Mouse (Mus musculus) liver, embryonic 16.5 days (tissue): ENCODE measurements around the gene Pttg1ip. TPM values are rescaled to one million over a fixed set of nuclear protein-coding genes. Genes with fewer than 3 reads are reported as not detected.
A peak's percentile ranks its signal among the peaks of the same experiment; 100 is the strongest.

Experiments used
- ATAC-seq: fragments of 200-750 bp; cut with Nextera tagmentation; 2 replicates; pipeline ENCODE4 v1.8.0; 2017; ENCODE audit warnings: low read depth, mild to moderate bottlenecking, moderate number of reproducible peaks, moderate library complexity
- H3K27ac ChIP-seq: fragments of 300-500 bp; sonication (generic); 2 replicates; pipeline ENCODE4 v1.5.1; 2014; ENCODE audit warnings: mild to moderate bottlenecking, low read length
- H3K27me3 ChIP-seq: fragments of 300-500 bp; sonication (generic); 2 replicates; pipeline ENCODE4 v1.6.1; 2014; ENCODE audit warnings: low read depth, low read length, mixed read lengths; ENCODE audit not compliant: control insufficient read depth, insufficient read depth
- H3K36me3 ChIP-seq: fragments of 300-500 bp; sonication (generic); 2 replicates; pipeline ENCODE4 v1.6.1; 2014; ENCODE audit warnings: mild to moderate bottlenecking; ENCODE audit not compliant: control insufficient read depth, insufficient read depth
- H3K4me1 ChIP-seq: fragments of 300-500 bp; sonication (generic); 2 replicates; pipeline ENCODE4 v1.6.1; 2014; ENCODE audit warnings: low read depth, low read length, mixed read lengths; ENCODE audit not compliant: control insufficient read depth
- H3K4me2 ChIP-seq: fragments of 300-500 bp; sonication (generic); 2 replicates; pipeline ENCODE4 v1.6.1; 2014; ENCODE audit warnings: low read depth, low read length, mixed read lengths
- H3K4me3 ChIP-seq: fragments of 300-500 bp; sonication (generic); 2 replicates; pipeline ENCODE4 v1.5.1; 2014; ENCODE audit warnings: low read depth, mild to moderate bottlenecking, low read length
- H3K9ac ChIP-seq: fragments of 300-500 bp; sonication (generic); 2 replicates; pipeline ENCODE4 v1.6.1; 2014; ENCODE audit warnings: low read depth, low read length
- H3K9me3 ChIP-seq: fragments of 300-500 bp; sonication (generic); replicated peaks from 2 replicates; pipeline ENCODE4 v1.6.1; 2016; ENCODE audit warnings: low read length; ENCODE audit not compliant: control insufficient read depth
- WGBS: fragments of 180-500 bp; shearing (Covaris S2); extraction: QIAGEN DNeasy Blood & Tissue Kit; methylation state at CpG from one replicate; pipeline ENCODE4 v1.1.7; 2014; ENCODE audit not compliant: insufficient replicate concordance; 5-methylcytosine and 5-hydroxymethylcytosine counted together
- polyA plus RNA-seq: library from polyadenylated mRNA; unstranded; fragments of >200 nt; fragmentation: Nextera tagmentation; extraction: Ambion mirVana; gene quantifications from 2 replicates; pipeline ENCODE4 v1.2.1, GENCODE M21; 2015

Pttg1ip gene
- polyA plus RNA-seq, 1 experiment from 2014 or later = 94.5 TPM

DNA sequence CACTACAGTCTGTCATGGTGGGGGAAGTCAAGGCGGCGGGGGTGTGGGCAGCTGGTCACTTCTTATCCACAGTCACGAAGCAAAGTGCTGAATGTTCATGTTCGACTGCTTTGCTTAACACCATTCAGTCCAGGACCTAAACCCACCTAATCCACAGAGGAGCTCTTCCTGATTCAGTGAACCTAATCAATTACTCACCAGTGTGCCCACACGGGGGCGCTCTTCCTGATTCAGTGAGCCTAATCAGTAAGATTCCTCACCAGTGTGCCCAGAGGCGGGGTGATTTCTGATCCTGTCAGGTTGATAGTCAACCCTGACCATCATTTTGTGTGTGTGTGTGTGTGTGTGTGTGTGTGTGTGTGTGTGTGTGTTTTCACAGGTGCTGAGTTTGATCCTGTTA lies 38.3 kb upstream of the Pttg1ip start:
- Histone ChIP-seq H3K27me3 (no peaks in the 10 kb centered on the region), H3K4me1 (no peaks in the 10 kb centered on the region; the same call in 1 of the 2 replicates)
- WGBS = 30% methylated on average over 7 of the region's 7 CpGs

GRCm38 (mm10) chr10:77544916-77545315 lies 36.6 kb upstream of the Pttg1ip start:
- no peaks in the 10 kb centered on the region; the same call in 1 of the 2 replicates for H3K4me1 ChIP-seq
- H3K27me3 ChIP-seq = no peaks in the 10 kb centered on the region
- no peak overlapping the region for H3K27ac ChIP-seq
- no peaks in the 10 kb centered on the region for H3K9me3 ChIP-seq
- no peak for ATAC-seq
- H3K9ac ChIP-seq = no peak overlapping the region
- H3K4me2 ChIP-seq = no peak overlapping the region
- H3K36me3 ChIP-seq = no peaks in the 10 kb centered on the region
- 53% methylated on average over 5 of the region's 5 CpGs for WGBS
- H3K4me3 ChIP-seq = no peak overlapping the region

More for the DNA sequence above, 38.3 kb upstream of the Pttg1ip start:
- Histone ChIP-seq H3K36me3 (no peaks in the 10 kb centered on the region), H3K9ac (no peak overlapping the region), H3K4me2 (no peak overlapping the region), H3K4me3 (no peak overlapping the region), H3K27ac (no peak overlapping the region), H3K9me3 (no peaks in the 10 kb centered on the region)
- ATAC-seq = no peak

GRCm38 (mm10) chr10:77548576-77548975 lies 32.9 kb upstream of the Pttg1ip start:
- H3K4me1 ChIP-seq = no peaks in the 10 kb centered on the region
- H3K9ac ChIP-seq = no peak overlapping the region
- H3K4me2 ChIP-seq = no peak overlapping the region
- no peaks in the 10 kb centered on the region for H3K27me3 ChIP-seq
- no peaks in the 10 kb centered on the region for H3K9me3 ChIP-seq
- WGBS = 65% methylated on average over 10 of the region's 10 CpGs
- no peak overlapping the region for H3K4me3 ChIP-seq
- H3K27ac ChIP-seq = no peak overlapping the region
- no peak for ATAC-seq
- H3K36me3 ChIP-seq = no peaks in the 10 kb centered on the region

- Histone ChIP-seq H3K4me2 (no peak overlapping the region), H3K4me1 (no peaks in the 10 kb centered on the region), H3K27ac (no peak overlapping the region), H3K9ac (no peak overlapping the region), H3K9me3 (no peaks in the 10 kb centered on the region), H3K27me3 (no peaks in the 10 kb centered on the region), H3K4me3 (no peak overlapping the region), H3K36me3 (no peaks in the 10 kb centered on the region)
- 55% methylated on average over 11 of the region's 11 CpGs for WGBS
- peak; percentile 47; the same call in 1 of the 2 replicates for ATAC-seq
Measured at GRCm38 (mm10) chr10:77550874-77551273, 30.6 kb upstream of the Pttg1ip start.

- Histone ChIP-seq H3K27ac (no peak overlapping the region), H3K9me3 (no peaks in the 10 kb centered on the region), H3K36me3 (no peaks in the 10 kb centered on the region), H3K27me3 (no peaks in the 10 kb centered on the region), H3K9ac (no peak overlapping the region), H3K4me1 (no peaks in the 10 kb centered on the region), H3K4me2 (no peak overlapping the region), H3K4me3 (no peak overlapping the region)
- 71% methylated on average over 5 of the region's 5 CpGs for whole genome bisulfite sequencing
- no peak for ATAC-seq
Measured at GRCm38 (mm10) chr10:77552162-77552561, 29.4 kb upstream of the Pttg1ip start.

DNA sequence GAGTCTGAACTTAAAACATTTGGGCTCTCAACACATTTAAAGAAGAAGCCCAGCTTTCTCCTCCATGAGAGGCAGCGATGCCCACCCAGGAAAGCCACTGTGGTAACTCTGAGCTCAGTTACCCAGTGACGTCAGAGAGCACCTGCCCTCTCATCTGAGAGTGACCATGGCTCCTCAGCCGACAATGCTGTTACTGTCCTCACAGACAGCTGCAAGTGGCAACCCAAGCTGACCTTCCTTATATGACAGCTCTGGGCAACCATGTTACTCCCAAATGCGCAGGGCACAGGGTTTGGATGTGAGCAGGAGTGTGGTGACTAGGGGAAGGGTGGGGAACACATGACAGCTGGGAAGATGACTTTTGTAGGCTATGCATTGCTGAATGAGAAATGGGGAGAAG lies 28.2 kb upstream of the Pttg1ip start:
- Histone ChIP-seq H3K4me2 (no peak overlapping the region), H3K9me3 (no peaks in the 10 kb centered on the region), H3K4me3 (no peak overlapping the region), H3K9ac (no peak overlapping the region), H3K36me3 (no peaks in the 10 kb centered on the region), H3K4me1 (no peaks in the 10 kb centered on the region), H3K27ac (no peak overlapping the region), H3K27me3 (no peaks in the 10 kb centered on the region)
- ATAC-seq = no peak
- 67% methylated on average over 4 of the region's 4 CpGs for WGBS

DNA sequence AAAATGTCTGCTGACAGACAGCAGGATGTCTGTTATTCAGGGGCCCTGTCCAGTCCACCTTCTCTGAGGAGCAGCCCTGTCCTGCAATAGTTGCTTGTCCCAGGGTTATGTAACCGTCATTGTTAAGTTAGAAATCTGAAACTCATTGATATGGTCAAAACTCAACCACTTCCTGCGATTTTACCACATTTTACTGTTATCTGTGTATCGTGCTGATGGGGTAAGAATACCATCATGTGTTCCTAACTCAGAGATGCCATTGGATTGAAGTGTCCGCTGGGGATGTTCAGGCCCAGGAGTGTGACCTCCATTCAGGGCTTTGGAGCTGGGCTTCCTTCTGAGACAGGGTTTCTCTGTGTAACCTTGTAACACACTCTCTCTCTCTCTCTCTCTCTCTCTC lies 26.6 kb upstream of the Pttg1ip start:
- no peaks in the 10 kb centered on the region for H3K36me3 ChIP-seq
- no peak overlapping the region for H3K4me3 ChIP-seq
- ATAC-seq = no peak

GRCm38 (mm10) chr10:77556631-77557030 lies 24.9 kb upstream of the Pttg1ip start:
- Histone ChIP-seq H3K36me3 (no peaks in the 10 kb centered on the region), H3K4me2 (no peak overlapping the region), H3K4me1 (peaks cover 7% of the 10 kb centered on the region), H3K27me3 (no peaks in the 10 kb centered on the region), H3K4me3 (no peak overlapping the region), H3K9ac (no peak overlapping the region), H3K27ac (no peak overlapping the region), H3K9me3 (no peaks in the 10 kb centered on the region)
- ATAC-seq = no peak
- WGBS = 73% methylated on average over 7 of the region's 7 CpGs

More for the DNA sequence above, 26.6 kb upstream of the Pttg1ip start:
- H3K4me2 ChIP-seq = no peak overlapping the region
- WGBS = 41% methylated on average over 4 of the region's 4 CpGs
- H3K9ac ChIP-seq = no peak overlapping the region
- no peaks in the 10 kb centered on the region for H3K27me3 ChIP-seq
- H3K27ac ChIP-seq = no peak overlapping the region
- no peaks in the 10 kb centered on the region for H3K4me1 ChIP-seq
- H3K9me3 ChIP-seq = no peaks in the 10 kb centered on the region

- Histone ChIP-seq H3K4me2 (no peak overlapping the region), H3K27ac (no peak overlapping the region), H3K9me3 (no peaks in the 10 kb centered on the region), H3K27me3 (no peaks in the 10 kb centered on the region), H3K36me3 (no peaks in the 10 kb centered on the region), H3K4me3 (no peak overlapping the region), H3K9ac (no peak overlapping the region), H3K4me1 (peaks cover 7% of the 10 kb centered on the region)
- WGBS = 75% methylated on average over 4 of the region's 4 CpGs
- no peak for ATAC-seq
Measured at GRCm38 (mm10) chr10:77557641-77558040, 23.9 kb upstream of the Pttg1ip start.
